Mouse (Mus musculus): ENCODE measurements around the gene Krt7.

- TF ChIP-seq POLR2A (IDR thresholded peaks at IDR 0.05; ENCODE audit: control insufficient read depth, extremely low read depth, insufficient read depth, low read length, poor library complexity) = no peak
- no peak for TF ChIP-seq CTCF (IDR thresholded peaks at IDR 0.05; ENCODE audit: borderline replicate concordance, control insufficient read depth, extremely low read depth, insufficient read depth, low read length, poor library complexity)
Observed at GRCm38 (mm10) chr15:101397683-101398082, 13.2 kb upstream of the Krt7 start.

Data from thymus, adult 2 months (tissue).